Comparison of ENCODE assay signal across 8 mouse cellular contexts in genomic region chr5:123139722-123140627, GRCm38 (mm10). TPM values are rescaled to one million over a fixed set of nuclear protein-coding genes. Genes with fewer than 3 reads are reported as not detected.
DNase-seq lines count a peak whose midpoint lies in the region; ATAC-seq lines count a peak whose summit lies in the region.

No protein-coding gene starts in this region.

- no peaks in the 10 kb centered on the region for H3K9me3 ChIP-seq in hindbrain, embryonic 12.5 days (replicated peaks)
- no peaks in the 10 kb centered on the region for H3K9me3 ChIP-seq in liver, embryonic 15.5 days (replicated peaks)
- H3K9me3 ChIP-seq in stomach, embryonic 15.5 days, result no peaks in the 10 kb centered on the region

- ATAC-seq in hindbrain, embryonic 12.5 days (ENCODE audit: low FRiP score), result no peak
- ATAC-seq in liver, embryonic 15.5 days (ENCODE audit: insufficient read depth), result no peak
- no peak for ATAC-seq in stomach, embryonic 15.5 days (ENCODE audit: insufficient read depth, low FRiP score, low read depth)

- peak overlapping the region; percentile 100 for H3K9ac ChIP-seq in hindbrain, embryonic 12.5 days
- peak overlapping the region; percentile 99 for H3K9ac ChIP-seq in liver, embryonic 15.5 days
- H3K9ac ChIP-seq in stomach, embryonic 15.5 days, result peak overlapping the region; percentile 88

- H3K4me1 ChIP-seq in hindbrain, embryonic 12.5 days, result peaks cover 49% of the 10 kb centered on the region
- H3K4me1 ChIP-seq in liver, embryonic 15.5 days (replicated peaks), result peaks cover 69% of the 10 kb centered on the region
- H3K4me1 ChIP-seq in stomach, embryonic 15.5 days, result peaks cover 39% of the 10 kb centered on the region

- peak overlapping the region; percentile 98 for H3K4me3 ChIP-seq in hindbrain, embryonic 12.5 days
- peak overlapping the region; percentile 95 for H3K4me3 ChIP-seq in liver, embryonic 15.5 days (replicated peaks)
- H3K4me3 ChIP-seq in stomach, embryonic 15.5 days (replicated peaks), result peak overlapping the region; percentile 60

- no peaks in the 10 kb centered on the region for H3K27me3 ChIP-seq in hindbrain, embryonic 12.5 days
- no peaks in the 10 kb centered on the region for H3K27me3 ChIP-seq in liver, embryonic 15.5 days
- H3K27me3 ChIP-seq in stomach, embryonic 15.5 days (replicated peaks), result no peaks in the 10 kb centered on the region

- under 1% methylated on average over 28 of the region's 28 CpGs for WGBS in hindbrain, embryonic 12.5 days
- WGBS in liver, embryonic 15.5 days (ENCODE audit: insufficient replicate concordance), result 2% methylated on average over 28 of the region's 28 CpGs
- under 1% methylated on average over 28 of the region's 28 CpGs for WGBS in stomach, embryonic 15.5 days

- peak; percentile 48 to 66 for DNase-seq in spleen, postnatal 10 days (ENCODE audit: low spot score in 2 of 2)
- DNase-seq in spleen, postnatal 36 days (ENCODE audit: low spot score in 2 of 2), result no peak
- peak; percentile 66 for DNase-seq in embryo, embryonic 9.5 days (ENCODE audit: extremely low spot score)
- no peak for DNase-seq in spleen, postnatal 14 days (ENCODE audit: low spot score in 2 of 2)
- DNase-seq in right cerebral cortex, postnatal 36 days (ENCODE audit: low spot score in 2 of 2), result no peak

- H3K4me2 ChIP-seq in hindbrain, embryonic 12.5 days (replicated peaks), result peak overlapping the region; percentile 100
- peak overlapping the region; percentile 99 for H3K4me2 ChIP-seq in liver, embryonic 15.5 days
- peak overlapping the region; percentile 87 for H3K4me2 ChIP-seq in stomach, embryonic 15.5 days

- H3K36me3 ChIP-seq in hindbrain, embryonic 12.5 days, result 0 out of 2 replicates have a peak, but pooled peaks cover 8% of the 10 kb centered on the region
- peaks cover 12% of the 10 kb centered on the region for H3K36me3 ChIP-seq in liver, embryonic 15.5 days (replicated peaks)
- H3K36me3 ChIP-seq in stomach, embryonic 15.5 days, result no peaks in the 10 kb centered on the region

- H3K27ac ChIP-seq in hindbrain, embryonic 12.5 days, result peak overlapping the region; percentile 100
- peak overlapping the region; percentile 99 for H3K27ac ChIP-seq in liver, embryonic 15.5 days (replicated peaks)
- peak overlapping the region; percentile 100 for H3K27ac ChIP-seq in stomach, embryonic 15.5 days

RNA-seq across cellular contexts. Expression of gene Setd1b, which starts 2.0 kb away (rescaled TPM):
- polyA plus RNA-seq in hindbrain, embryonic 12.5 days (2016; fragmentation: Nextera tagmentation; extraction: Ambion mirVana), result 13.8 and 14.3 TPM in 2 replicates
- 3.9 and 4.2 TPM in 2 replicates for polyA plus RNA-seq in liver, embryonic 15.5 days (2015; fragmentation: Nextera tagmentation; extraction: Ambion mirVana)
- 9.4 and 9.6 TPM in 2 replicates for polyA plus RNA-seq in stomach, embryonic 15.5 days (2015; fragmentation: Nextera tagmentation; extraction: Ambion mirVana)

RNA-seq across cellular contexts. Expression of gene Rhof, which starts 7.5 kb away (rescaled TPM):
- 2.6 and 2.8 TPM in 2 replicates for polyA plus RNA-seq in hindbrain, embryonic 12.5 days (2016; fragmentation: Nextera tagmentation; extraction: Ambion mirVana)
- polyA plus RNA-seq in liver, embryonic 15.5 days (2015; fragmentation: Nextera tagmentation; extraction: Ambion mirVana), result 1.7 and 2.1 TPM in 2 replicates
- polyA plus RNA-seq in stomach, embryonic 15.5 days (2015; fragmentation: Nextera tagmentation; extraction: Ambion mirVana), result 1.9 and 2.3 TPM in 2 replicates

RNA-seq across cellular contexts. Expression of gene Psmd9, which starts 29.2 kb away (rescaled TPM):
- 70.2 and 74.6 TPM in 2 replicates for polyA plus RNA-seq in hindbrain, embryonic 12.5 days (2016; fragmentation: Nextera tagmentation; extraction: Ambion mirVana)
- 70.1 and 77.2 TPM in 2 replicates for polyA plus RNA-seq in liver, embryonic 15.5 days (2015; fragmentation: Nextera tagmentation; extraction: Ambion mirVana)
- polyA plus RNA-seq in stomach, embryonic 15.5 days (2015; fragmentation: Nextera tagmentation; extraction: Ambion mirVana), result 67.6 and 76.0 TPM in 2 replicates

RNA-seq across cellular contexts. Expression of gene Hpd, which starts 42.6 kb away (rescaled TPM):
- polyA plus RNA-seq in hindbrain, embryonic 12.5 days (2016; fragmentation: Nextera tagmentation; extraction: Ambion mirVana), result not detected in 2 replicates
- 61.7 and 87.5 TPM in 2 replicates for polyA plus RNA-seq in liver, embryonic 15.5 days (2015; fragmentation: Nextera tagmentation; extraction: Ambion mirVana)
- polyA plus RNA-seq in stomach, embryonic 15.5 days (2015; fragmentation: Nextera tagmentation; extraction: Ambion mirVana), result 2.2 and 5.3 TPM in 2 replicates

Comparison
In these comparisons a context has a peak if more than half of its experiments do, and no peak if none do; other contexts are left out.
1. DNase-seq: peak in spleen, postnatal 10 days (2 of 2) and embryo, embryonic 9.5 days (single experiment); none in spleen, postnatal 36 days (0 of 2), spleen, postnatal 14 days (0 of 2) and right cerebral cortex, postnatal 36 days (0 of 2).
2. Peak in every context shown above with its lines, with median percentiles within 50 percentile points of each other: H3K27ac ChIP-seq, H3K4me2 ChIP-seq, H3K4me3 ChIP-seq and H3K9ac ChIP-seq.